Mouse (Mus musculus) urinary bladder, adult 18-20 months (tissue): ENCODE results near the gene Esf1.
"Not testable (repeated sequence)": the region's sequence is repeated elsewhere in the genome, so short reads cannot be mapped to it uniquely, and the experiment has no call there.

ENCODE experiments used
- DNase-seq, 2 experiments: peaks; one replicate each; pipeline ENCODE4 v3.0.0; 2022; ENCODE audit warnings: low spot score in 2 of 2, mixed read lengths in 2 of 2

Gene Esf1

GRCm38 (mm10) chr2:140096034-140096433, 74.3 kb downstream of the Esf1 start:
- no peak for DNase-seq

GRCm38 (mm10) chr2:140093433-140093832, 76.9 kb downstream of the Esf1 start:
- no peak for DNase-seq

- no peak for DNase-seq
Observed at GRCm38 (mm10) chr2:140084245-140084644, 86.1 kb downstream of the Esf1 start.

- DNase-seq = no peak
Observed at GRCm38 (mm10) chr2:140080747-140081577, 89.4 kb downstream of the Esf1 start.

GRCm38 (mm10) chr2:140079284-140079683, 91.1 kb downstream of the Esf1 start:
- not testable (repeated sequence) for DNase-seq

- no peak for DNase-seq
Observed at GRCm38 (mm10) chr2:140078600-140079280, 91.6 kb downstream of the Esf1 start.

- DNase-seq = no peak
Observed at GRCm38 (mm10) chr2:140077476-140077875, 92.9 kb downstream of the Esf1 start.

GRCm38 (mm10) chr2:140075150-140075549, 95.2 kb downstream of the Esf1 start:
- no peak for DNase-seq
